Mouse (Mus musculus) heart, adult 2 months (tissue): ENCODE measurements around the gene Mctp1. TPM values are rescaled to one million over a fixed set of nuclear protein-coding genes. Genes with fewer than 3 reads are reported as not detected.
"Not testable (repeated sequence)": the region's sequence is repeated elsewhere in the genome, so short reads cannot be mapped to it uniquely, and the experiment has no call there.

Experiments
- DNase-seq, 2 experiments: peaks; one replicate each; pipeline ENCODE4 v3.0.0; 2021
- H3K27ac ChIP-seq: fragments of 200-600 bp; 2 replicates; pipeline ENCODE4 v1.8.1; 2022
- H3K27me3 ChIP-seq: fragments of 200-500 bp; 2 replicates; pipeline ENCODE4 v1.6.1; 2012; ENCODE audit warnings: mild to moderate bottlenecking, low read length, inconsistent platforms, mixed read lengths; ENCODE audit not compliant: control insufficient read depth, insufficient read depth
- H3K36me3 ChIP-seq: fragments of 200-500 bp; 2 replicates; pipeline ENCODE4 v1.6.1; 2012; ENCODE audit warnings: low read length, inconsistent platforms; ENCODE audit not compliant: control insufficient read depth, insufficient read depth
- H3K4me1 ChIP-seq: fragments of 200-500 bp; 2 replicates; pipeline ENCODE4 v1.6.1; 2011; ENCODE audit warnings: low read length; ENCODE audit not compliant: control insufficient read depth, insufficient read depth
- H3K4me3 ChIP-seq: fragments of 200-600 bp; 2 replicates; pipeline ENCODE4 v1.8.1; 2022
- H3K79me2 ChIP-seq: fragments of 200-500 bp; replicated peaks from 2 replicates; pipeline ENCODE4 v1.6.1; 2012; ENCODE audit warnings: mild to moderate bottlenecking, inconsistent platforms, low read length, moderate library complexity, mixed read lengths; ENCODE audit not compliant: control insufficient read depth, insufficient read depth
- H3K9ac ChIP-seq: fragments of 200-500 bp; 2 replicates; pipeline ENCODE4 v1.6.1; 2012; ENCODE audit warnings: low read depth, mild to moderate bottlenecking, control low read depth, inconsistent platforms, low read length, mixed read lengths
- CTCF ChIP-seq: fragments of 200-600 bp; IDR thresholded peaks from 2 replicates; pipeline ENCODE4 v1.8.1; 2022; ENCODE audit warnings: antibody characterized with exemption, mild to moderate bottlenecking, moderate library complexity
- EP300 ChIP-seq: fragments of 200-500 bp; IDR thresholded peaks from 2 replicates; pipeline ENCODE4 v1.6.1; 2011; ENCODE audit warnings: low read depth, low read length, control low read depth; ENCODE audit not compliant: insufficient read depth
- POLR2A ChIP-seq: fragments of 200-500 bp; IDR thresholded peaks from 2 replicates; pipeline ENCODE4 v1.6.1; 2011; ENCODE audit warnings: mild to moderate bottlenecking, low read depth, low read length, control low read depth; ENCODE audit not compliant: insufficient read depth
- WGBS: fragments of 180-500 bp; shearing (Covaris S2); methylation state at CpG from one replicate; pipeline ENCODE4 v1.1.7; 2018; 5-methylcytosine and 5-hydroxymethylcytosine counted together
- intact Hi-C: fragments of 180-260 bp; cut with DNase I; formaldehyde crosslinking; loops from one replicate; pipeline ENCODE4 v1.15.1; 2025
- polyA plus RNA-seq: library from polyadenylated mRNA; depleted of rRNA; stranded (reverse); fragments of >200 nt; gene quantifications from 2 replicates; pipeline ENCODE4 v1.2.3, GENCODE M21; 2012
- total RNA-seq, 2 experiments: library from RNA; stranded (reverse); gene quantifications; 2 replicates each; pipeline ENCODE4 v1.2.3; 2021

Gene Mctp1
- total and polyA plus RNA-seq, 3 experiments = 0.43 to 4.3 (median 2.5) TPM

- H3K4me1 ChIP-seq = no peaks in the 10 kb centered on the region
- DNase-seq = no peak
- H3K36me3 ChIP-seq = no peaks in the 10 kb centered on the region
- no peak overlapping the region for H3K4me3 ChIP-seq
- intact Hi-C loops = no loop called here
- H3K9ac ChIP-seq = no peak overlapping the region
- no peaks in the 10 kb centered on the region for H3K27me3 ChIP-seq
- no peaks in the 10 kb centered on the region for H3K79me2 ChIP-seq
- no peak overlapping the region for H3K27ac ChIP-seq
- TF ChIP-seq CTCF = no peak
- TF ChIP-seq POLR2A = no peak
- no peak for TF ChIP-seq EP300
- WGBS = 77% methylated on average over 1 of the region's 1 CpGs
Measured at GRCm38 (mm10) chr13:76438765-76439164, 54.4 kb downstream of the Mctp1 start.

DNA sequence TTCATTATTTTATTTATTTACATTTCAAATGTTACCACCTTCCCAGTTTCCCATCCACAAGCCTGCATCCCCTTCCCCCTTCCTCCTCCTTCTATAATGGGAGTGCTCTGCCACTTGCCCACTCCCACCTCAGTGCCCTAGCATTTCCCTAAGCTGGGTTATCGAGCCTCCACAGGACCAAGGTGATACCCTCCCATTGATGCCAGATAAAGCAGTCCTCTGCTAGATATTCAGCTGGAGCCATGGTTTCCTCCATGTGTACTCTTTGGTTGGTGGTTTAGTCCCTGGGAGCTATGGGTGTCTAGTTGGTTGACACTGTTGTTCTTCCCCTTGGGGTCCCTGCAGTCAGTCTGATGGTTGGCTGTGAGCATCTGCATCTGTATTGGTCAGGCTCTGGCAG lies 61.7 kb downstream of the Mctp1 start:
- H3K36me3 ChIP-seq = no peaks in the 10 kb centered on the region
- no peak overlapping the region for H3K9ac ChIP-seq
- WGBS = 52% methylated on average over 1 of the region's 1 CpGs
- DNase-seq = no peak
- H3K4me3 ChIP-seq = no peak overlapping the region
- H3K4me1 ChIP-seq = no peaks in the 10 kb centered on the region
- intact Hi-C loops = no loop called here
- no peak for TF ChIP-seq POLR2A
- TF ChIP-seq CTCF = no peak
- no peak for TF ChIP-seq EP300
- no peaks in the 10 kb centered on the region for H3K79me2 ChIP-seq
- H3K27me3 ChIP-seq = no peaks in the 10 kb centered on the region
- H3K27ac ChIP-seq = no peak overlapping the region

DNA sequence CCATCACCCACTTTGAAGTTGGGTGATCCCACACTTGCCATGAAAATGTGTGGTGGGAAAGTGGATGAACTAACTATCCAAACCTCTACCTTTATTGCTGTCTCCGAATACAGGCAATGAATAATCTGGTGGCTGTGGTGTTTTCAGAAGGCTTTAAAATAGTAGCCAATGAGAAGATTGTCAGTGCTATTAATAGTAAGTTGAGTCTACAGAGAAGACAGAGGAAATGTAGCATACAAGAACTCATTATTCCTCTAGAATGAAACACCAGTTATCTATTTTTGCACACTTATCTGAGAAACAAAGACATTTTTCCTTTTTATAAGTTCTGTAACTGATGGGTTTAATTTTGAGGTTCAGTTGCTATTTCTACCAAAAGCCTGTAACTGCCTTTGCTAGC lies 63.2 kb downstream of the Mctp1 start:
- intact Hi-C loops = no loop called here
- no peak for TF ChIP-seq EP300
- TF ChIP-seq POLR2A = no peak
- TF ChIP-seq CTCF = no peak
- H3K27me3 ChIP-seq = no peaks in the 10 kb centered on the region
- H3K4me1 ChIP-seq = no peaks in the 10 kb centered on the region
- no peak overlapping the region for H3K9ac ChIP-seq
- no peak overlapping the region for H3K4me3 ChIP-seq
- no peak for DNase-seq
- no peak overlapping the region for H3K27ac ChIP-seq
- H3K79me2 ChIP-seq = no peaks in the 10 kb centered on the region
- 24% methylated on average over 1 of the region's 1 CpGs for WGBS
- no peaks in the 10 kb centered on the region for H3K36me3 ChIP-seq

DNA sequence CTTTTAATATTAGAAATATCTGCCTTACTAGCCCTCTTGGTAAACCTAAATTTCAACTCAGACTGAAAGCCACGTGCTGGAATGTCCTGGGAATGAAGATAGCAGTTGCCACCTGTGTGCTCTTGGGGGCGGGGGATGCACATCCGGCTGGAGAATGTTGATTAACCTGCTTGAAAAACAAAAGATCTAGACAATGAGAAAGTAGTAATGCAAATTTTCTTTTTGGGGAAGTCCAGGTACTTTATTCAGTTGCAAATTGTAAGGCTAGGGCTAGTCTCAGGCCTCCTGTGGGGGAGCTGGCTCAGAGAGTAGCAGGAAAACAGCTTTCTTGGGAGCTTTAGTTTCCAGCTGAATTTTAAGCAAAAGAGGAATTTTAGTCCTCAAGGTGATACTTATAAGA lies 67.2 kb downstream of the Mctp1 start:
- H3K79me2 ChIP-seq, H3K36me3 ChIP-seq, H3K27me3 ChIP-seq, H3K27ac ChIP-seq, H3K4me1 ChIP-seq, DNase-seq, intact Hi-C loops, H3K9ac ChIP-seq, H3K4me3 ChIP-seq: not testable (repeated sequence)
- 61% methylated on average over 3 of the region's 3 CpGs for WGBS

- H3K79me2 ChIP-seq = no peaks in the 10 kb centered on the region
- no peaks in the 10 kb centered on the region for H3K27me3 ChIP-seq
- TF ChIP-seq POLR2A (no peak), EP300 (no peak), CTCF (no peak)
- DNase-seq = no peak
- no peak overlapping the region for H3K27ac ChIP-seq
- no peak overlapping the region for H3K9ac ChIP-seq
- H3K4me3 ChIP-seq = no peak overlapping the region
- intact Hi-C loops = no loop called here
- H3K4me1 ChIP-seq = no peaks in the 10 kb centered on the region
- no peaks in the 10 kb centered on the region for H3K36me3 ChIP-seq
Measured at GRCm38 (mm10) chr13:76481601-76482000, 97.3 kb downstream of the Mctp1 start.

DNA sequence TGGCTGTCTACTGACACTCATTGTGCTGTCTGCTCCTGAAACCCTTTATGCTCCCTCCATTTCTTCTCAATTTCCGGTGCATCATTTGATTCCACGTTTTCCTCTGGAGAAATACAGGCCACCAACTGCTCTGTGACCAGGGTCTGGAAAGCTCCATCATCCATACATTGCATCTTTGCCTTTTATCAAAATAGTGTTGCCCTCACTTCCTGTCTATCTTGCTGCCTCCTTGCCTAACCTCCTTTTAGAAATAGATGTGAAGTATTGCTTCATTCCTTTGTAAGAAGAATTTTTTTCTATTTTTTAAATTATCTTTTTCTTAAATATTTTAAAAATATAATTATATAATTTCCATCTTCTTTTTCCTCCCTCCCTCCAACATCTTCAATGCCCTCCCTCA lies 98.7 kb downstream of the Mctp1 start:
- no peak overlapping the region for H3K27ac ChIP-seq
- H3K36me3 ChIP-seq = no peaks in the 10 kb centered on the region
- DNase-seq = no peak
- TF ChIP-seq EP300 (no peak), CTCF (no peak), POLR2A (no peak)
- intact Hi-C loops = no loop called here
- no peaks in the 10 kb centered on the region for H3K4me1 ChIP-seq
- no peak overlapping the region for H3K9ac ChIP-seq
- no peak overlapping the region for H3K4me3 ChIP-seq
- no peaks in the 10 kb centered on the region for H3K27me3 ChIP-seq
- H3K79me2 ChIP-seq = no peaks in the 10 kb centered on the region
- WGBS = 68% methylated on average over 2 of the region's 2 CpGs
